Mouse (Mus musculus): Measurements from ENCODE around the gene Ppp1r12b. TPM values are rescaled to one million over a fixed set of nuclear protein-coding genes. Genes with fewer than 3 reads are reported as not detected.
A peak's percentile ranks its signal among the peaks of the same experiment; 100 is the strongest.

Gene Ppp1r12b
- polyA plus RNA-seq, 1 experiment from 2014 or later = 35.9 TPM

DNA sequence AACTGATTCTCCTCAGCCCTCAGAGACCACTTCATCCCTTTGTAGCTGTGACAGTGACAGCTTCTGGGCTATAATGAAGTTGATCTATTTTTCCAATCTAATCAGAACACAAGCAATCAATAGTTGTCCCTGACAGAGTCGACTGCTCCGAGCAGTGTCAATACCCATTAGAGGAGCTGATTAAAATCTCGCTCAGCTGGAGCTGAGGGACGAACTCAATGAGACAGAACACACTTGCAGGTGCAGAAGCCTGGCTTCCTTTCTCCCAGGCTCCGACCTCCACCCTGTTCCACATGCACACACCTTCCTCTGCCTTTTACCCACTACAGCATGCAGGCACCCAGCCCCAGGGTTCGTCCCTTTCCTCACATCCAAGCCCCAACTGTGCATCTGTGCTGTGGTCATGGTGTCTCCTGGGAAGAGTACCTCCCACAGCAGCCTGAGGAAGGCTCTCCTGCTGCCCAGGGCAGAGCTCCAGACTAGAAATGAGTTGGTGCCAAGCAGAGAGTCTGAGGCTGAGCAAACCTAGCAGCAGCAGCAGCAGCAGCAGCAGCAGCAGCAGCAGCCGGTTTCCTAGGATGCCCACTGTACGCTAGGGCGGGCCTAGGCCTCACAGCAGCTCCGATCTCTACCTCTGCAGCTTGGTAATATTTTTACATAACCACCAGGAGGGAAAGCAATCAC, 199.4 kb downstream of the Ppp1r12b start:
- no peaks in the 10 kb centered on the region for H3K9me3 ChIP-seq (ENCODE audit: control insufficient read depth, low read length)
- H3K36me3 ChIP-seq (ENCODE audit: control insufficient read depth, insufficient read depth, low read length) = peaks cover 50% of the 10 kb centered on the region
- no peak overlapping the region for H3K4me3 ChIP-seq (ENCODE audit: control insufficient read depth in 1 of 2, insufficient read depth in 1 of 2, low read depth in 1 of 2, low read length in 2 of 2)
- H3K9ac ChIP-seq (ENCODE audit: low read length) = 0 out of 2 replicates have a peak overlapping the region, but pooled peaks have one; percentile 8
- peaks cover 18 to 38% of the 10 kb centered on the region in 2 experiments for H3K4me1 ChIP-seq (ENCODE audit: control insufficient read depth in 2 of 2, insufficient read depth in 2 of 2, low read length in 2 of 2)
- 73% methylated on average over 10 of the region's 10 CpGs for WGBS
- no peak for ATAC-seq (ENCODE audit: insufficient number of reproducible peaks, insufficient read depth, low FRiP score, low read depth)
- no peak overlapping the region for H3K4me2 ChIP-seq (ENCODE audit: low read length)
- no peaks in the 10 kb centered on the region for H3K27me3 ChIP-seq (ENCODE audit: control insufficient read depth, insufficient read depth, low read length)
- H3K27ac ChIP-seq (replicated peaks in 1 of 2; ENCODE audit: control insufficient read depth in 1 of 2, insufficient read depth in 1 of 2, low read depth in 2 of 2, low read length in 2 of 2) = no peak overlapping the region

DNA sequence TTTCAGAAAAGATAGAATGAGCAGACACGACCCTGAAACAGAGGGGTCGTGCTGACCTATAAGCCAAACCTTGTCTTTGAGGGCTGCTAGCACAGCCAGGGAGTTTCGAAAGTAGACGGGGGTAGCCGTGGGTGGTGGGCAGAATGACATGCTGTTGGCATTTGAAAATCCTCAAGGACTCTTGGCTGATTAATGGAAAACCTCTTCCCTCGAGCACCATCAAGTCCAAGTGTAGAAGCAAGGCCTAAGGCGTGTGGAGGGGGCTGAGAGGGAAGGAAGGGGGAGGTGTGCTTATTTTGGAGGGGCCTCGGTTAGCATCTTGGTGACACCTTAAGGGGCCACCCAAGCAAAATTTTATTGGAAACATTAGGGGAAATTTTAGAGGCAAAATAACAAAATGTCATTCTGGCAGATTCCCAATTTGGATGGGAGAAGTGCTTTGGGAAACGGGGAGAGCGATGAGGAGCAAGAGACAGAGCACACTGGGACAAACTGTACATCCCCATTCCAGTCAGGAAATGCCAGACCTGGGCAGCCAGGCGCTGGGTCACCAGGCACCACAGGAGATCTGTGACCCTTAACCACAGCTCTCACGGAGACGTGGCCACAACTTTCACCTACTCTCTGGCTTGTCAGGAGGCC, 200.1 kb downstream of the Ppp1r12b start:
- WGBS = 60% methylated on average over 13 of the region's 13 CpGs
- no peak for ATAC-seq (ENCODE audit: insufficient number of reproducible peaks, insufficient read depth, low FRiP score, low read depth)
- no peaks in the 10 kb centered on the region for H3K27me3 ChIP-seq (ENCODE audit: control insufficient read depth, insufficient read depth, low read length)
- peaks cover 18 to 38% of the 10 kb centered on the region in 2 experiments for H3K4me1 ChIP-seq (ENCODE audit: control insufficient read depth in 2 of 2, insufficient read depth in 2 of 2, low read length in 2 of 2)
- no peak overlapping the region for H3K4me2 ChIP-seq (ENCODE audit: low read length)
- no peaks in the 10 kb centered on the region for H3K9me3 ChIP-seq (ENCODE audit: control insufficient read depth, low read length)
- H3K27ac ChIP-seq (replicated peaks in 1 of 2; ENCODE audit: control insufficient read depth in 1 of 2, insufficient read depth in 1 of 2, low read depth in 2 of 2, low read length in 2 of 2) = no peak overlapping the region
- H3K9ac ChIP-seq (ENCODE audit: low read length) = no peak overlapping the region
- peaks cover 43% of the 10 kb centered on the region for H3K36me3 ChIP-seq (ENCODE audit: control insufficient read depth, insufficient read depth, low read length)
- H3K4me3 ChIP-seq (ENCODE audit: control insufficient read depth in 1 of 2, insufficient read depth in 1 of 2, low read depth in 1 of 2, low read length in 2 of 2) = no peak overlapping the region

DNA sequence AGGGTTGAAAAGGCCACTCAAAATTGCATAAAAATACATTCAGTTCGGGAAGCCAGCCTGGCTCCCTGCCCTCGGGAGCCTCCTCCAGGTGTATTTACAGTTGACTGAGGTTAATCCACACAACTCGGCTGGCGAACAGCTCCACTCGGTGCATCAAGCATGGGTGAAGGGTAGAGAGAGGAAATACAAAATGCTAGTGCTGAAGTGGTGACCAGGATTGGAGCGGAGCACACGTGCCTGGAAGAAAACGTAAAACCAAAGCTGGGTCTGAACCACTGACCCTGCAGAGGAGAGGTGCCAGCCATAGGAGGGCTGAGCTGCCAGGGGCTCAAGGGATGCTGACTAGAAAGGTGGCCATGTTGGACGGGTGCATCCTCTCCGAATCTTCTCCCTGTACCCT, 200.9 kb downstream of the Ppp1r12b start:
- Histone ChIP-seq H3K9me3 (ENCODE audit: control insufficient read depth, low read length) (no peaks in the 10 kb centered on the region), H3K27ac (replicated peaks in 1 of 2; ENCODE audit: control insufficient read depth in 1 of 2, insufficient read depth in 1 of 2, low read depth in 2 of 2, low read length in 2 of 2) (no peak overlapping the region), H3K4me2 (ENCODE audit: low read length) (no peak overlapping the region), H3K4me3 (ENCODE audit: control insufficient read depth in 1 of 2, insufficient read depth in 1 of 2, low read depth in 1 of 2, low read length in 2 of 2) (no peak overlapping the region), H3K4me1 (ENCODE audit: control insufficient read depth in 2 of 2, insufficient read depth in 2 of 2, low read length in 2 of 2) (peaks cover 25 to 45% of the 10 kb centered on the region in 2 experiments), H3K27me3 (ENCODE audit: control insufficient read depth, insufficient read depth, low read length) (no peaks in the 10 kb centered on the region), H3K36me3 (ENCODE audit: control insufficient read depth, insufficient read depth, low read length) (peaks cover 35% of the 10 kb centered on the region), H3K9ac (ENCODE audit: low read length) (no peak overlapping the region)
- 75% methylated on average over 10 of the region's 10 CpGs for WGBS
- ATAC-seq (ENCODE audit: insufficient number of reproducible peaks, insufficient read depth, low FRiP score, low read depth) = no peak

DNA sequence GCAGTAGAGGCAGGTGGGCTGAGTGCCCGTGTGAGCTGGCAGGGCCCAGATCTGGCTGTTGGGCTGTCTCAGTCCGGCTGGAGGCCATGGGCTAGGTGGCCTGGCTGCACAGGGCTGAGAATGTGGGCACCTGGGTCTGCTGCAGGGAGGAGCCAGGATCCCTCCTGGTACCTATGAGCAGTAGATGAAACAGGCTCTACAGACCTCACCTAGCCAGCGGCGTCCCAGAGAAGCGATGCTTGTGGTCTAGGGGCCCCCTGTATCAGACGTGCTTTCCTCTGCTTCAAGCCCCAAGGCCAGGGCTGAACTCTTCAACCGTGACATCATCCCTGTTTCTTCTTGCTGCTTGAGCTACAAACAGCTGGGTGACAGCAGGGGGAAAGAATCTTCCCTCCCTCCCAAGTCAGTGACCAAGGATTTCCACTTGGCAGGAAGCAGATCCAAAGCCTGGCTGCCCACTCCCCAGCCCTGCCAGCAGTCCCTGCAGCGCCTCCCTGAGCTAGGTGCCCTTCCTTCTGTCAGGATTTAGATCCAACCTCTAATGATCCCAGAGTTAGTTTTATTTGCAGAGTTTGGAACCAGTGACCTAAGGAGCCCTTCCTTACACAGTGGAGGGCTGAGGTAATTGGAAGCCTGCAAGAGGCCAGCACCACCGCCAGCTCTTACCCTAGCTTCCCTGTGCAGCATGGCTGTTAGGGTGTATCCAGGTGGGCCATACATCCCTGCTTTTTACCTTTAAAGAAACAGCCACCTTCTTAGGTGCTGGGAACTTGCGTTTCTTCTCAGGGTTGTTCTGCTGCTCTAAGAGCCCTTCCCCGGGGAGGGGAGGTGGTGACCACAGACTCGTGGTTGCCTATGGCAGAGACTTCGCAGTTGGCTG, 201.8 kb downstream of the Ppp1r12b start:
- no peak overlapping the region for H3K4me2 ChIP-seq (ENCODE audit: low read length)
- H3K36me3 ChIP-seq (ENCODE audit: control insufficient read depth, insufficient read depth, low read length) = peaks cover 27% of the 10 kb centered on the region
- no peaks in the 10 kb centered on the region for H3K27me3 ChIP-seq (ENCODE audit: control insufficient read depth, insufficient read depth, low read length)
- H3K4me1 ChIP-seq (ENCODE audit: control insufficient read depth in 2 of 2, insufficient read depth in 2 of 2, low read length in 2 of 2) = peaks cover 31 to 50% of the 10 kb centered on the region in 2 experiments
- H3K9me3 ChIP-seq (ENCODE audit: control insufficient read depth, low read length) = no peaks in the 10 kb centered on the region
- H3K9ac ChIP-seq (ENCODE audit: low read length) = peak overlapping the region; percentile 47
- ATAC-seq (ENCODE audit: insufficient number of reproducible peaks, insufficient read depth, low FRiP score, low read depth) = peak; percentile 29; the same call in 1 of the 2 replicates
- no peak overlapping the region for H3K4me3 ChIP-seq (ENCODE audit: control insufficient read depth in 1 of 2, insufficient read depth in 1 of 2, low read depth in 1 of 2, low read length in 2 of 2)
- peak overlapping the region; percentile 70 to 79 for H3K27ac ChIP-seq (replicated peaks in 1 of 2; ENCODE audit: control insufficient read depth in 1 of 2, insufficient read depth in 1 of 2, low read depth in 2 of 2, low read length in 2 of 2)
- 42% methylated on average over 13 of the region's 13 CpGs for WGBS

DNA sequence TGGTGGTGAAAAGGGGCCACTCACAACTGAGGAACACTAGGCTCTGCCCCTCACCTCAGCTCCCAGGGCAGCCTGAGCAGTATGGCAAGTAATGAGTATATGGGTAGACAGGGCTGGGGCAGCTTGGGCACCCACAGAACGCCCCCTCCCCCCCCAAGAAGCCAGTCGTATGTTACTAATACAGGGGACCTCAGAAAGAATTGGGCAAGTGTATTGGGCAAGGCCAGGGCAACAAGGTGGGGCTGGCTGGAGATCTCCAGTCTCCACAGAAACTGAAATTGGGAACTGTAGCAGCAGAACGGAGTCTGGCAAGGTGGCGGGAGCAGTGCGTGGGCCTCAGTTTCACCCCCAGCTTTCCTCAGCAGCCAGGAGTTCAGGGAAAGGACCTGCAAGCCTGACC, 203.3 kb downstream of the Ppp1r12b start:
- Histone ChIP-seq H3K4me1 (ENCODE audit: control insufficient read depth in 2 of 2, insufficient read depth in 2 of 2, low read length in 2 of 2) (peaks cover 37 to 51% of the 10 kb centered on the region in 2 experiments), H3K27me3 (ENCODE audit: control insufficient read depth, insufficient read depth, low read length) (no peaks in the 10 kb centered on the region), H3K27ac (replicated peaks in 1 of 2; ENCODE audit: control insufficient read depth in 1 of 2, insufficient read depth in 1 of 2, low read depth in 2 of 2, low read length in 2 of 2) (no peak overlapping the region), H3K9ac (ENCODE audit: low read length) (peak overlapping the region; percentile 43; the same call in 1 of the 2 replicates), H3K4me3 (ENCODE audit: control insufficient read depth in 1 of 2, insufficient read depth in 1 of 2, low read depth in 1 of 2, low read length in 2 of 2) (no peak overlapping the region), H3K36me3 (ENCODE audit: control insufficient read depth, insufficient read depth, low read length) (peaks cover 16% of the 10 kb centered on the region; the same call in 1 of the 2 replicates), H3K9me3 (ENCODE audit: control insufficient read depth, low read length) (no peaks in the 10 kb centered on the region), H3K4me2 (ENCODE audit: low read length) (no peak overlapping the region)
- 82% methylated on average over 5 of the region's 5 CpGs for WGBS
- no peak for ATAC-seq (ENCODE audit: insufficient number of reproducible peaks, insufficient read depth, low FRiP score, low read depth)

DNA sequence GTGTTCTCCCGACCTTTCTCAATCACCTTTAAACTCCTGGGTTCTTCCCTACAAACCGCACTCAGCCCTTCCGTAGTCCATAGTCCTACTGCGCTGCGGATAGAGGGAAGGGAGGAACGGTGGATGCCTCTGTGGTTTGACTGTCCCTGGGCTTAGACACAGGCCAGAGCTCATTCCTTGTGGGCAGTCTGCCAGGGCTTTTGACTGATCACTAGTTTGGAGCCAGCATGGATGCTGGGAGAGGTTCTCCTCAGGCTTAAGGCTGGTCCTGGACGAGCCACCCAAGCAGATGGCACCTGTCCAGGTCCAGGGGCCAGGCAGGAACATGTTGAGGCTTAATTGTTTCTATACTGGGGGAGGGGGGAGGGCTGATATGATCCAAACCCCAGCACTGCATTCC, 205.9 kb downstream of the Ppp1r12b start:
- peaks cover 40 to 42% of the 10 kb centered on the region in 2 experiments for H3K4me1 ChIP-seq (ENCODE audit: control insufficient read depth in 2 of 2, insufficient read depth in 2 of 2, low read length in 2 of 2)
- ATAC-seq (ENCODE audit: insufficient number of reproducible peaks, insufficient read depth, low FRiP score, low read depth) = no peak; the same call in 1 of the 2 replicates
- H3K27me3 ChIP-seq (ENCODE audit: control insufficient read depth, insufficient read depth, low read length) = no peaks in the 10 kb centered on the region
- H3K9ac ChIP-seq (ENCODE audit: low read length) = no peak overlapping the region
- H3K27ac ChIP-seq (replicated peaks in 1 of 2; ENCODE audit: control insufficient read depth in 1 of 2, insufficient read depth in 1 of 2, low read depth in 2 of 2, low read length in 2 of 2) = peak overlapping the region; percentile 10 to 71; a peak in 3 of 4 replicates
- no peak overlapping the region for H3K4me3 ChIP-seq (ENCODE audit: control insufficient read depth in 1 of 2, insufficient read depth in 1 of 2, low read depth in 1 of 2, low read length in 2 of 2)
- 41% methylated on average over 7 of the region's 7 CpGs for WGBS
- H3K9me3 ChIP-seq (ENCODE audit: control insufficient read depth, low read length) = no peaks in the 10 kb centered on the region
- peak overlapping the region; percentile 10; the same call in 1 of the 2 replicates for H3K4me2 ChIP-seq (ENCODE audit: low read length)
- peaks cover 2% of the 10 kb centered on the region; the same call in 1 of the 2 replicates for H3K36me3 ChIP-seq (ENCODE audit: control insufficient read depth, insufficient read depth, low read length)
